Mouse (Mus musculus) midbrain, embryonic 15.5 days (tissue): ENCODE data around the gene Tars. TPM values are rescaled to one million over a fixed set of nuclear protein-coding genes. Genes with fewer than 3 reads are reported as not detected.

ENCODE experiments used
- ATAC-seq: fragments of 200-750 bp; cut with Nextera tagmentation; replicated peaks from 2 replicates; pipeline ENCODE4 v1.8.0; 2017; ENCODE audit warnings: moderate TSS enrichment
- H3K27ac ChIP-seq: fragments of 300-500 bp; sonication (generic); 2 replicates; pipeline ENCODE4 v1.5.1; 2015; ENCODE audit warnings: mild to moderate bottlenecking, inconsistent platforms
- H3K27me3 ChIP-seq: fragments of 300-500 bp; sonication (generic); replicated peaks from 2 replicates; pipeline ENCODE4 v1.6.1; 2015; ENCODE audit warnings: inconsistent platforms
- H3K36me3 ChIP-seq: fragments of 300-500 bp; sonication (generic); replicated peaks from 2 replicates; pipeline ENCODE4 v1.6.1; 2015; ENCODE audit warnings: inconsistent platforms
- H3K4me1 ChIP-seq: fragments of 300-500 bp; sonication (generic); 2 replicates; pipeline ENCODE4 v1.6.1; 2015; ENCODE audit warnings: inconsistent platforms
- H3K4me2 ChIP-seq: fragments of 300-500 bp; sonication (generic); 2 replicates; pipeline ENCODE4 v1.6.1; 2015; ENCODE audit warnings: inconsistent platforms, mild to moderate bottlenecking, moderate library complexity
- H3K4me3 ChIP-seq: fragments of 300-500 bp; sonication (generic); 2 replicates; pipeline ENCODE4 v1.5.1; 2015; ENCODE audit warnings: mild to moderate bottlenecking, inconsistent platforms
- H3K9ac ChIP-seq: fragments of 300-500 bp; sonication (generic); 2 replicates; pipeline ENCODE4 v1.6.1; 2015; ENCODE audit warnings: mild to moderate bottlenecking, inconsistent platforms
- H3K9me3 ChIP-seq: fragments of 300-500 bp; sonication (generic); 2 replicates; pipeline ENCODE4 v1.6.1; 2016; ENCODE audit warnings: inconsistent platforms
- WGBS: fragments of 180-500 bp; shearing (Covaris S2); methylation state at CpG from one replicate; pipeline ENCODE4 v1.1.7; 2015; ENCODE audit warnings: mixed read lengths; 5-methylcytosine and 5-hydroxymethylcytosine counted together
- polyA plus RNA-seq: library from polyadenylated mRNA; unstranded; fragments of >200 nt; fragmentation: Nextera tagmentation; extraction: Ambion mirVana; gene quantifications from 2 replicates; pipeline ENCODE4 v1.2.1, GENCODE M21; 2015

Gene Tars
- polyA plus RNA-seq, 1 experiment from 2014 or later: 47.9 TPM

GRCm38 (mm10) chr15:11355865-11356264, 43.6 kb downstream of the Tars start:
- Histone ChIP-seq H3K27me3 (no peaks in the 10 kb centered on the region), H3K36me3 (no peaks in the 10 kb centered on the region), H3K27ac (no peak overlapping the region), H3K4me1 (no peaks in the 10 kb centered on the region), H3K4me3 (no peak overlapping the region), H3K4me2 (no peak overlapping the region), H3K9me3 (no peaks in the 10 kb centered on the region), H3K9ac (no peak overlapping the region)
- WGBS: 74% methylated on average over 3 of the region's 3 CpGs
- ATAC-seq: no peak

- Histone ChIP-seq H3K4me1 (no peaks in the 10 kb centered on the region), H3K9ac (no peak overlapping the region), H3K4me2 (no peak overlapping the region), H3K27me3 (no peaks in the 10 kb centered on the region), H3K9me3 (no peaks in the 10 kb centered on the region), H3K27ac (no peak overlapping the region), H3K4me3 (no peak overlapping the region), H3K36me3 (no peaks in the 10 kb centered on the region)
- WGBS: 65% methylated on average over 7 of the region's 7 CpGs
- no peak; the same call in 1 of the 2 replicates for ATAC-seq
Measured at GRCm38 (mm10) chr15:11339467-11340180, 59.8 kb downstream of the Tars start.
